In the genomic region with DNA sequence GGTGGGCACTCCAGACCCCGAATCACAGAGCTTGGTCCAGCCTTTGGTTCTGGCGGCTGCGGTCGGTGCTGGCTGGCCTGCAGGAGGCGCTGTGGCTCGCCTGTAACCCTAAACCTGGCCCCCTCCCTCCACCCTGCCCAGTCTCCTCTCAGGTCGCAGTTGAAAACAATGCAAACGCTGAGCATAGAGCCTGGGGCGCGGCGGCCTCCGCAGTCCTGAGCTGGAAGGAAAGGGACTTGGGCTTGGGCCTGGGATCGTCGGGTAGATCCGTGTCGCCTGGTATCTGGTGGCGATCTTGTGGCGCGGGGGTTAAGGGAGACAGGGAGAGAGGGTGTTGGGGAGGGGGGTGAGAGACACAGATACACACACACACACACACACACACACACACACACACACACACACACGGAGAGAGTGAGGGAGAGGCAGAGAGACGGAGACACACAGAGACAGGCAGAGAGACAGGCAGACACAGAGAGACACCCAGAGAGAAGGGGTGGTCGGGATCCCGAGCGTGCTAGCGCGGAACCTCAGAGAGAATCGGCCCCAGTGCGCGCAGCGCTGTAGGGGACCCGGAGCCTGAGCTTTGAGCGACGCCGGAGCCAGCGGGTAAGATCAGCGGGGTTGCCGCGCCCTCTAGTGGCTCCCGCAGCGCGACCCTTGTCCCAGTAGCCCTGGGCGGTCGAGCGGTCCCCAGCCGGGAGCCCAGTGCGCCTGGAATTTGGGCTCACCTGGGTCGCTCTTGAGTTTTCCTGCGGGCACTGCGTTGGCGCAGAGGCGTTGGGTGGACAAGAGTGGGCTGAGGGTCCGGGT, we compare ENCODE assay signal across 7 mouse cellular contexts. TPM values are rescaled to one million over a fixed set of nuclear protein-coding genes. Genes with fewer than 3 reads are reported as not detected.
A peak's percentile ranks its signal among the peaks of the same experiment; 100 is the strongest.
DNase-seq lines count a peak whose midpoint lies in the region; ATAC-seq and TF ChIP-seq lines count a peak whose summit lies in the region.

No protein-coding gene starts in this region.

- H3K4me2 ChIP-seq in limb, embryonic 14.5 days (replicated peaks; ENCODE audit: low read depth, low read length, severe bottlenecking) = peak overlapping the region; percentile 74
- H3K4me2 ChIP-seq in midbrain, embryonic 15.5 days = peak overlapping the region; percentile 86

- no peaks in the 10 kb centered on the region for H3K9me3 ChIP-seq in embryonic facial prominence, embryonic 10.5 days
- H3K9me3 ChIP-seq in limb, embryonic 14.5 days (ENCODE audit: control insufficient read depth, low read length) = no peaks in the 10 kb centered on the region
- H3K9me3 ChIP-seq in midbrain, embryonic 15.5 days = no peaks in the 10 kb centered on the region

- DNase-seq in adrenal gland, postnatal 25 days = peak; percentile 89
- peak; percentile 93 for DNase-seq in embryonic facial prominence, embryonic 10.5 days (ENCODE audit: low spot score)
- peak; percentile 84 for DNase-seq in heart, adult 8-10 months (ENCODE audit: low spot score)
- DNase-seq in kidney, adult 2 months = peak; percentile 82
- peak; percentile 85 for DNase-seq in limb, embryonic 14.5 days (ENCODE audit: low spot score)
- DNase-seq in spleen, postnatal 10 days (ENCODE audit: low spot score in 2 of 2) = peak; percentile 53 to 76

- TF ChIP-seq POLR2A in kidney, adult 2 months (IDR thresholded peaks at IDR 0.05; ENCODE audit: low read depth, low read length) = no peak
- 0 out of 2 replicates have a peak, but pooled peaks have one; percentile 28 for TF ChIP-seq POLR2A in limb, embryonic 14.5 days (IDR thresholded peaks at IDR 0.05; ENCODE audit: borderline replicate concordance, extremely low read depth, insufficient read depth, insufficient read length)

- peaks cover 23% of the 10 kb centered on the region for H3K36me3 ChIP-seq in embryonic facial prominence, embryonic 10.5 days (replicated peaks)
- H3K36me3 ChIP-seq in kidney, adult 2 months (ENCODE audit: control insufficient read depth, insufficient read depth, low read length) = no peaks in the 10 kb centered on the region
- peaks cover 29% of the 10 kb centered on the region for H3K36me3 ChIP-seq in limb, embryonic 14.5 days (ENCODE audit: control insufficient read depth, insufficient read depth, low read length)
- no peaks in the 10 kb centered on the region for H3K36me3 ChIP-seq in midbrain, embryonic 15.5 days (replicated peaks)

- peak; percentile 60 for ATAC-seq in limb, embryonic 14.5 days (ENCODE audit: low FRiP score, low read depth)
- ATAC-seq in midbrain, embryonic 15.5 days (replicated peaks) = peak; percentile 91

- WGBS in embryonic facial prominence, embryonic 10.5 days = under 1% methylated on average over 52 of the region's 52 CpGs
- WGBS in kidney, adult 2 months = under 1% methylated on average over 52 of the region's 52 CpGs
- WGBS in limb, embryonic 14.5 days = under 1% methylated on average over 44 of the region's 52 CpGs
- WGBS in midbrain, embryonic 15.5 days = under 1% methylated on average over 50 of the region's 52 CpGs

- peak overlapping the region; percentile 80 for H3K4me3 ChIP-seq in embryonic facial prominence, embryonic 10.5 days
- peak overlapping the region; percentile 56 for H3K4me3 ChIP-seq in kidney, adult 2 months (ENCODE audit: insufficient read depth, low read depth, low read length)
- H3K4me3 ChIP-seq in limb, embryonic 14.5 days (replicated peaks; ENCODE audit: low read length) = peak overlapping the region; percentile 76
- H3K4me3 ChIP-seq in midbrain, embryonic 15.5 days = peak overlapping the region; percentile 38

- peak; percentile 67 for TF ChIP-seq CTCF in kidney, adult 2 months (conservative IDR thresholded peaks at IDR 0.05; ENCODE audit: insufficient read depth, insufficient read length, low read depth, low read length)

- peaks cover 56% of the 10 kb centered on the region for H3K4me1 ChIP-seq in embryonic facial prominence, embryonic 10.5 days
- no peaks in the 10 kb centered on the region; the same call in 1 of the 2 replicates for H3K4me1 ChIP-seq in kidney, adult 2 months (ENCODE audit: control insufficient read depth, insufficient read depth, low read length)
- H3K4me1 ChIP-seq in limb, embryonic 14.5 days (ENCODE audit: control insufficient read depth, insufficient read depth, low read length) = peaks cover 9% of the 10 kb centered on the region
- H3K4me1 ChIP-seq in midbrain, embryonic 15.5 days = peaks cover 37% of the 10 kb centered on the region

- peaks cover 52% of the 10 kb centered on the region for H3K27me3 ChIP-seq in embryonic facial prominence, embryonic 10.5 days (replicated peaks; ENCODE audit: low read depth, poor library complexity, severe bottlenecking)
- peaks cover 10% of the 10 kb centered on the region for H3K27me3 ChIP-seq in kidney, adult 2 months (replicated peaks; ENCODE audit: control insufficient read depth, insufficient read depth, low read length)
- H3K27me3 ChIP-seq in limb, embryonic 14.5 days (ENCODE audit: control insufficient read depth, insufficient read depth, low read length) = no peaks in the 10 kb centered on the region
- peaks cover 44% of the 10 kb centered on the region for H3K27me3 ChIP-seq in midbrain, embryonic 15.5 days (replicated peaks)

- peak overlapping the region; percentile 99 for H3K9ac ChIP-seq in limb, embryonic 14.5 days (ENCODE audit: low read depth, low read length, severe bottlenecking)
- H3K9ac ChIP-seq in midbrain, embryonic 15.5 days = peak overlapping the region; percentile 39

- H3K27ac ChIP-seq in embryonic facial prominence, embryonic 10.5 days (replicated peaks) = peak overlapping the region; percentile 96
- H3K27ac ChIP-seq in kidney, adult 2 months (ENCODE audit: insufficient read depth, low read depth, low read length) = 0 out of 2 replicates have a peak overlapping the region, but pooled peaks have one; percentile 33
- peak overlapping the region; percentile 100 for H3K27ac ChIP-seq in limb, embryonic 14.5 days (replicated peaks; ENCODE audit: low read depth, low read length)
- H3K27ac ChIP-seq in midbrain, embryonic 15.5 days = no peak overlapping the region

RNA-seq across cellular contexts. Expression of a gene that starts 3.9 kb away (rescaled TPM):
- total RNA-seq in adrenal gland, postnatal 25 days (2021) = 20.0 and 22.9 TPM in 2 replicates
- 44.2 and 56.6 TPM in 2 replicates for polyA plus RNA-seq in embryonic facial prominence, embryonic 10.5 days (2016; fragmentation: Nextera tagmentation; extraction: Ambion mirVana)
- 10 to 100 TPM; 17.9 to 23.3 (median 21.5) TPM for total RNA-seq in heart, adult 8-10 months (2022)
- polyA plus RNA-seq in kidney, adult 2 months (2012; rRNA removed) = 22.6 and 26.0 TPM in 2 replicates
- 111 and 115 TPM in 2 replicates for polyA plus RNA-seq in limb, embryonic 14.5 days (2012; rRNA removed)
- 122 and 138 TPM in 2 replicates for polyA plus RNA-seq in limb, embryonic 14.5 days (2014; fragmentation: Nextera tagmentation; extraction: Ambion mirVana)
- 11.1 and 11.3 TPM in 2 replicates for polyA plus RNA-seq in midbrain, embryonic 15.5 days (2015; fragmentation: Nextera tagmentation; extraction: Ambion mirVana)
